Mouse (Mus musculus): ENCODE measurements at regions not wholly inside any gene's neighbourhood (a gene's known extent, or its start where the extent isn't known, plus 50 kb on each side); places are given as distances from the start of the nearest gene placed in this dataset.

GRCm38 (mm10) chr4:82161232-82161631 is 544.3 kb downstream of the Nfib start:
- no peak for DNase-seq

GRCm38 (mm10) chr4:82160233-82160632 is 545.3 kb downstream of the Nfib start:
- no peak for DNase-seq

- DNase-seq, result no peak
Observed at GRCm38 (mm10) chr4:82155642-82156320, 549.8 kb downstream of the Nfib start.

- no peak for DNase-seq
Observed at GRCm38 (mm10) chr4:82154021-82154555, 551.5 kb downstream of the Nfib start.

- no peak for DNase-seq
Observed at GRCm38 (mm10) chr4:82153604-82154003, 551.9 kb downstream of the Nfib start.

- no peak for DNase-seq
Observed at GRCm38 (mm10) chr4:82149957-82150356, 555.6 kb downstream of the Nfib start.

- DNase-seq, result no peak
Observed at GRCm38 (mm10) chr4:82148129-82149064, 557.2 kb downstream of the Nfib start.

- DNase-seq, result no peak
Observed at GRCm38 (mm10) chr4:82142391-82142790, 563.2 kb downstream of the Nfib start.

GRCm38 (mm10) chr4:82139806-82140205 is 565.7 kb downstream of the Nfib start:
- no peak for DNase-seq

- DNase-seq, result no peak
Observed at GRCm38 (mm10) chr4:82139016-82139415, 566.5 kb downstream of the Nfib start.

GRCm38 (mm10) chr4:82132851-82133250 is 572.7 kb downstream of the Nfib start:
- no peak for DNase-seq

GRCm38 (mm10) chr4:82132326-82132725 is 573.2 kb downstream of the Nfib start:
- DNase-seq, result no peak

GRCm38 (mm10) chr4:82129471-82129870 is 576.1 kb downstream of the Nfib start:
- no peak for DNase-seq

- no peak for DNase-seq
Observed at GRCm38 (mm10) chr4:82123733-82124132, 581.8 kb downstream of the Nfib start.

GRCm38 (mm10) chr4:82123101-82123500 is 582.4 kb downstream of the Nfib start:
- no peak for DNase-seq

- no peak for DNase-seq
Observed at GRCm38 (mm10) chr4:82120796-82121195, 584.8 kb downstream of the Nfib start.

GRCm38 (mm10) chr4:82120326-82120725 is 585.2 kb downstream of the Nfib start:
- no peak for DNase-seq

- no peak for DNase-seq
Observed at GRCm38 (mm10) chr4:82101837-82102236, 603.7 kb downstream of the Nfib start.

- DNase-seq, result no peak
Observed at GRCm38 (mm10) chr4:82099970-82100368, 605.6 kb downstream of the Nfib start.

GRCm38 (mm10) chr4:82098986-82099969 is 606.3 kb downstream of the Nfib start:
- no peak for DNase-seq

- DNase-seq, result no peak
Observed at GRCm38 (mm10) chr4:82092296-82093230, 613.0 kb downstream of the Nfib start.
